Mouse (Mus musculus) heart, postnatal 10 days (tissue): Measurements from ENCODE around the gene Ctdsp2. TPM values are rescaled to one million over a fixed set of nuclear protein-coding genes. Genes with fewer than 3 reads are reported as not detected.

Experiments used
- DNase-seq, 2 experiments: peaks; one replicate each; pipeline ENCODE4 v3.0.0; 2021
- intact Hi-C: fragments of 180-260 bp; cut with DNase I; formaldehyde crosslinking; loops from one replicate; pipeline ENCODE4 v1.15.1; 2025
- microRNA-seq, 2 experiments: library from miRNA; unstranded; fragments of <30 nt; microRNA quantifications; one replicate each; pipeline ENCODE4 v1.2.0; 2022
- total RNA-seq, 2 experiments: library from RNA; stranded (reverse); gene quantifications; 2 replicates each; pipeline ENCODE4 v1.2.3; 2021

The Ctdsp2 gene
- total RNA-seq, 2 experiments from 2014 or later, result 131 to 149 TPM

DNA sequence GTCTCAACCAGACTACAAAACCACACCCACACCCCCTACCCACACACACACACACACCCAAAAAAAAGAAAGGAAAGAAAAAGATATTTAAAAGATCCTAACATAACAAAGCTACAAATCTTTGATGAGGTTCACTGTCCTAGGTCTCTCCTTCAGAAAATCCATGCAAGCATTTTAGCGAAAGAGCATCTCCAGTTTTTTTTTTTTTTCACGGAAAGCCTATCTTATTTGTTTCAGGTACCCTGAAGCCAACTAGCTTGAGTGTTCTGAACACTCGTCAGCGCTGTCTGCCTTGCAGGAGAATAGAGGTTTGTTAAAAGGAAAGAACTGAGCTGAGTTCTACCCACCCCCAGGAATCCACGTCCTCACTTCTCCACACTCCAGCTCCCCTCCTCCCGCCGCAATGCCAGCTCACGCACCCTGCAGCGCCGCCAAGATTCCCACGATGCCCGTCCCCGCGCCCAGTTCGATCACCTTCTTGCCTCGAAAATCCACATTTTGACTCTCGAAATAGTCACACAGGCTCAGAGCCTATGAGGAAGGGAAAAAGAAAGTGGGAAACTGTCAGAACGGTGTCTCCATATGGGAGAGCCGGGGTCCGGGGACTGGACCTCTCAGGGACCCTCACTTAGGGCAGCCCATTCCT is 62.2 kb downstream of the Ctdsp2 start:
- DNase-seq, result no peak
- intact Hi-C loops, result no loop called here

GRCm38 (mm10) chr10:127041274-127041766 is 62.8 kb downstream of the Ctdsp2 start, which contains the start of the genes Mettl1 and Eef1akmt3:
Gene Mettl1, plus strand, starts transcription at chr10:127041414.
Gene Eef1akmt3, minus strand, starts transcription at chr10:127041513.
- peak in 1 of 2 experiments; percentile 49 for DNase-seq
- intact Hi-C loops, result no loop called here

GRCm38 (mm10) chr10:127041774-127042338 is 63.3 kb downstream of the Ctdsp2 start:
- intact Hi-C loops, result no loop called here
- peak; percentile 93 for DNase-seq

- intact Hi-C loops, result no loop called here
- no peak for DNase-seq
Measured at GRCm38 (mm10) chr10:127042468-127043115, 64.1 kb downstream of the Ctdsp2 start.

GRCm38 (mm10) chr10:127043187-127043586 is 64.7 kb downstream of the Ctdsp2 start:
- intact Hi-C loops, result no loop called here
- no peak for DNase-seq

DNA sequence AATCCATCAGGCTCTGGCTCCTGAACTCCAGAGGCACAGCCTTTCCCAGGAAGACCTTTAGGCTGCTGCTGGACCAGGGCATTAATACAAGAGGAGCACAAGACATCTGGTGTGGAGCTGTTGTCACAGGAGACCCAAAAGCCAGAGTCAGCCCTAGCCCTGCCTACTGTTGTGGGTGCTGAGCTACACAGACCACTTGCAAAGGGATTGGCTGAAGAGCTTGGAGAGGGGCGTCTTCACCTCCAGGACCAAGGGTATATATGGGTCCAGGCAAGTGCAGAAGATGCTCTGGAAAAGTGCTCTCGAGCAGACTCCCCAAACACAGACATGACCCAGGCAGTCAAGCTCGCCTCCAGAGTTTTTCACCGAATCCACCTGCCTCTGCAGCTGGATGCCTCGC is 69.4 kb downstream of the Ctdsp2 start, which contains the start of gene Cyp27b1:
Gene Cyp27b1 (plus strand): TSS at position 297 of the 400 bp plus-strand sequence.
- intact Hi-C loops, result no loop called here
- no peak for DNase-seq

DNA sequence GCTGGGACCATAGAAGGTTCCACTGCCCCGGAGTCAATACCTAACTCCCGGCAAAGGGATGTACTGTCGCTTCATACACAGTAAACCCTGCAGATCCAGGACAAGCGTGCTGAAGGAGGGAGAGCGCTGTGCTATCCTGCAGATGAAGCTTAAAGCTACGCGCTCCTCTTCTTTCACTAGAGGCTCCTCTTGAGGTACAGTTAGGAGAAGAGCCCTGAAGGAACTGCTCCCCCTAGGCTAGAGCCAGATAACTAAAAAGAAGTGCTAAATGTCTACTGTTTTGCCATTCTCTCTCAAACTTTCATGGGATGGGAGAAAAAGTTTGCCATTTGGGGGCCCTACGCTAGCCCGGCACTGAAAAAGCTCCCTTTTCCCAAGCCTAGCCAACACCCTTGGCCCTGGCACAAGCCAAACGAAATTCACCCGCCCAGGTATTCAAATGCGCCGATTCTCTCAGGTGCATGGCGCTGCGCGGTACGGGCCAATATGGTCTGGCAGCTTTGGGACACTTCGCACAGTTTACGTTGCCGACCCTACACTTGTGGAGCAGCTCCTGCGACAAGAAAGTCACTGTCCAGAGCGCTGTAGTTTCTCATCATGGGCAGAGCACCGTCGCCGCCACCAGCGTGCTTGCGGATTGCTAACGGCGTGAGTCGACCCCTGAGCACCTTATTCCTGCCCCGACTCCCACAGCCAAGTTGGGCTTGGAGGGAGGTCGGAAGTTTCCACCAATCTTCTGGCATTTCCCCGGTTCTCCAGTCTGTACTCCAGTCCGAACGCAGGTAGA is 70.3 kb downstream of the Ctdsp2 start:
- no peak for DNase-seq
- intact Hi-C loops, result no loop called here

Small RNA genes lying within 50 kb of the gene (microRNA-seq; reads per million reads assigned to microRNA genes)
- gene Mir26a-2 (55.7 to 139 reads per million in 2 experiments), gene Mir546 (0.24 to 1.0 reads per million in 2 experiments)

Other genes starting within 250 kb of the Ctdsp2 start
- 1 to 10 TPM; 2.4 to 4.0 TPM for gene Atp23, start 77.4 kb upstream of the Ctdsp2 start, total RNA-seq
- under 1 TPM; 0.14 to 0.17 TPM for gene Avil, start 22.0 kb downstream of the Ctdsp2 start, total RNA-seq
- 10 to 100 TPM; 53.1 to 66.2 TPM for gene Tsfm, start 52.1 kb downstream of the Ctdsp2 start, total RNA-seq
- 1 to 10 TPM; 7.6 to 8.6 TPM for gene Mettl1, start 62.7 kb downstream of the Ctdsp2 start, total RNA-seq
- under 1 TPM; 0.12 to 0.17 TPM for gene Eef1akmt3, start 62.8 kb downstream of the Ctdsp2 start, total RNA-seq
- under 1 TPM; 0.22 to 0.29 TPM for gene Cyp27b1, start 69.5 kb downstream of the Ctdsp2 start, total RNA-seq
- gene March9, start 81.5 kb downstream of the Ctdsp2 start, total RNA-seq, result 1 to 10 TPM; 1.7 to 2.9 TPM
- 100 to 1,000 TPM; 154 to 196 TPM for gene Cdk4, start 84.8 kb downstream of the Ctdsp2 start, total RNA-seq
- gene Tspan31, start 91.5 kb downstream of the Ctdsp2 start, total RNA-seq, result 10 to 100 TPM; 50.0 to 53.8 TPM
- gene Agap2, start 96.6 kb downstream of the Ctdsp2 start, total RNA-seq, result 1 to 10 TPM; 5.5 to 8.3 TPM
- 10 to 100 TPM; 36.7 to 37.8 TPM for gene Os9, start 142.4 kb downstream of the Ctdsp2 start, total RNA-seq
- 1 to 10 TPM; 3.6 to 3.8 TPM for gene B4galnt1, start 186.5 kb downstream of the Ctdsp2 start, total RNA-seq
- gene Slc26a10, start 201.9 kb downstream of the Ctdsp2 start, total RNA-seq, result 10 to 100 TPM; 40.8 to 48.0 TPM
- gene Arhgef25, start 211.4 kb downstream of the Ctdsp2 start, total RNA-seq, result 10 to 100 TPM; 20.8 to 21.0 TPM
- gene Dtx3, start 217.0 kb downstream of the Ctdsp2 start, total RNA-seq, result 10 to 100 TPM; 48.4 to 52.2 TPM
- gene Pip4k2c, start 232.9 kb downstream of the Ctdsp2 start, total RNA-seq, result 10 to 100 TPM; 26.4 to 28.7 TPM